Mouse (Mus musculus) thymus, postnatal 10 days (tissue): Measurements from ENCODE around the gene Hkdc1.
A peak's percentile ranks its signal among the peaks of the same experiment; 100 is the strongest.
"Not testable (repeated sequence)": the region's sequence is repeated elsewhere in the genome, so short reads cannot be mapped to it uniquely, and the experiment has no call there.

Source experiments
- DNase-seq, 2 experiments: peaks; one replicate each; pipeline ENCODE4 v3.0.0; 2021; ENCODE audit warnings: low spot score in 2 of 2

Gene Hkdc1

DNA sequence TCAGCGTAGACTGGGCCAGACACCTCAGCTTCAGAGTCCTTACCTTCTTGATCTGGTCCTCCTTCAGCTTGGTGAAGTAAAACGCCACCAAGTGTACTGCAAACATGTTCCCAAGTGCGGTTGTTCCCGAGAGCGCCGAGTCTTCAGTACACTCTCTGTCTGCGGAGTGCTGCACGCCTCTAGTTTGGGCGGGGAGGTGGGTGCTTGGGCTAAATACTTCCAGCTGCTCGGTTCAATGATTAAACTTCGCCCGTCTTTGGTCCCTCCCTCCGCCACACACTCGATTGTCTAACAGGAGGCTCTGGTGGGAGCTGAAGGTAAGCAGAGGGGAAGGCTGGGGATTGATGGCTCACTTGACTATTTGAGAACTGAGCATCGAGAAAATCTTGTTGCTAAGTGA, at the start of gene Hkdc1:
TSS of gene Hkdc1 (minus strand) at position 237 of the 400 bp plus-strand sequence.
- no peak for DNase-seq

DNA sequence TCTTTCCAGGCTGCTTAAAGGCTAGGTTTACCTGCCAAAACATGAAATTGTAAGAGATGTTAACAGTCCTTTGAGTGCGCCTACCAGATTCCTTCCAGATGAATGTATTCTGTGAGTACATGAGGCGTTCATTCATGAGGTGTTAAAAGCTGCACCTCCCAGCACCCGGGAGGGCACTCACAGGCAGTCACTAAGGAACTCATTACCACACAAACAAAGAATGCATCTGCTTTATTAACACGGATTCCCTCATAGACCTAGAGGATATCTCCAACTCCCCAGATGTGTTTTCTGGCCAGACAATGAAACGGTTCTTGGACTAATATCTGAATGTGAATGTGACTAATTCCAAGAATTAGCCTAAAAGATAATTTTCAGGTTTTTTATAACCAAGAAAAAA, 48.8 kb upstream of the Hkdc1 start:
- no peak for DNase-seq

- DNase-seq = no peak
These were observed 47.4 kb upstream of the Hkdc1 start for GRCm38 (mm10) chr10:62469736-62470135.

DNA sequence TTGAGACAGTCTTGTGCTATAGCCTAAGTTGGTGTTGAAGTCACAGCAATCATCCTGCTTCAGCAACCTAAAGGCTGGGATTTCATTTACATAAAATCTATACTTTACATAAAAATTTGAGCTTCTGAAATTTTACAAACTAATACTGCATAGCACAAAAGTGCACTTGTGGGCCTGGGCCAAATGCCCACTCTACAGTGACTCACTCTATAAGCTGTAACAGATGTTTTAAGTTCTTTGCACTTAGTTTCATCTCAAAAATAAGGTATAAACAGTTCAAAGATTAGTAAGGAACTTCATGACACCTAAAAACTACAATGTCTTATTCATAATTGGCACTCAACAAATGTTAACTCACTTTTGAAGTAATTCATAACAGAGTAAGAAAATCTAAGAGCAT, 39.0 kb upstream of the Hkdc1 start:
- DNase-seq = no peak

GRCm38 (mm10) chr10:62452001-62452400, 29.7 kb upstream of the Hkdc1 start:
- not testable (repeated sequence) for DNase-seq

- no peak for DNase-seq
These were observed 28.0 kb upstream of the Hkdc1 start for GRCm38 (mm10) chr10:62450280-62450640.

GRCm38 (mm10) chr10:62449364-62450279, 27.3 kb upstream of the Hkdc1 start, which contains the start of the genes 4930507D05Rik and Supv3l1:
Gene 4930507D05Rik (plus strand): TSS chr10:62449489.
Gene Supv3l1 (minus strand): TSS chr10:62449738.
- DNase-seq = peak; percentile 72 to 89

DNA sequence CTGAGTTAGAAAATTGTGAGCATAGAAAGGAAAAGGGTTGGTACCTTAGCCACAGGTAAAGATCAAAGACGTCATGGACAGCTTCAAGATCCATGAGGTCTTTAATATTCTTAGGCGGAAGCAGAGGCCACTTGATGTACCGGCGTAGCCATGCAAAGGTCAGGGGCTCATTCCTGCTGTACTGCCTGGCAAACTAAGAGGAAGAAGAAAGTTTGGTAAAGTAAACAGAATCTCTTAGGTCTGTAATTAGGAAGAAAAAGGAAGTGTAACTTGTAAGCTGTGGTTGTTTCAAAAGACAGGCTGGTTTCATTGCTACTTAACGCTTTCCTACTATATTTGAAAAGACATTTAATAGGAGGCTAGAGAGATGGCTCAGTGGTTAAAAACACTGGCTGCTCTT, 8.1 kb upstream of the Hkdc1 start:
- DNase-seq = no peak

GRCm38 (mm10) chr10:62425081-62425871, 3.0 kb upstream of the Hkdc1 start:
- no peak for DNase-seq

- DNase-seq = no peak
These were observed 1.2 kb downstream of the Hkdc1 start for GRCm38 (mm10) chr10:62421127-62421526.

- DNase-seq = no peak
These were observed 1.9 kb downstream of the Hkdc1 start for GRCm38 (mm10) chr10:62420399-62420798.

GRCm38 (mm10) chr10:62419422-62419821, 2.9 kb downstream of the Hkdc1 start:
- no peak for DNase-seq

- DNase-seq = no peak
These were observed 3.4 kb downstream of the Hkdc1 start for GRCm38 (mm10) chr10:62418831-62419356.

DNA sequence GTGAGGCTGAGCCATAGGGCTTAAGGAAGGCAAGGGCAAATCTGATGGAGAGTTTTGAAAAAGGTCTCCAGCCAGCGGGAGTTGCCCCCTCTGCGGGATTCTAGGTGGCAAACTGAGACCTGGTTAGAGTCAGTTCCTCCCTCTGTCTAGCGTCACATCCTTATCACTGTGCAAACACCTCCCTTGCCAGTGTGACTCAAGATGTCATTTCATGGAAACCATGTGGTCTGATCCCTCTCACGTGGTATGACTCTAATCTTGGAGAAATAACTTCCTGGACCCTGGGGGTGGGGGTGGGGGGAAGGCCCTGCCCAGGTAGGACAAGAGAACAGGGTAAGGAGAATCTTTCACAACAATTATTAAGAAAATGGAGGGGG, 8.7 kb downstream of the Hkdc1 start:
- no peak for DNase-seq

DNA sequence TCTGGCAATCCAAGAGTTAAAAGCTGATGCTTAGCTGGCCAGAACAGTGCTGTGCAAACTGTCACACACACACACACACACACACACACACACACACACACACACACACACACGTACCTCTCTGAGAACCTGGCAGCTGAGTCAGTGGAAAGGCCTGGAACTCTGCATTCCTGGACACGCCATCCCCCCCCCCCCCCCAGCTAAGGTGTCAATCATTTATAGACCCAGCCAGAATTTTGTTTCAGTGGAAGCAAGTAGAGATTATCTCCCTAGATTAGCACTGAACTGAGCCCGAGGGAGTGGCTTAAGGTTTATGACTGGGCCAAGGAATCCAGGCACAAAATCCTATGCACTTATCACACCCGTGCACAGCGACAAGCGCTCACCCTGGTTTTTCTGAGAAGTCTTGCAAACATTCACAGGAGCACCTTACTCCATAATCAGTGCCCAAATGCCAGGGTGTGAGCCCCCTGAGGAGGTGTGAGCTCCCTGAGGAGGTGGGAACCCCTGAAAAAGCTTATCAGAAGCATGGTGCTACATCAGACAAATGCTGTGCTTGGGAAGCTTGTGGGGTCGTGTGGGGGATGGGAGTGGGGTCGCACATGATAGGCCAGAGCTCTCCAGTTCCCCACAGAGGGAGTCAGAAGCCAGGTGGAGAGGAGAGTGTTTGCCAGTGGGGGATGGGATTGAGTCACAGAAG, 9.2 kb downstream of the Hkdc1 start:
- DNase-seq = no peak

- no peak for DNase-seq
These were observed 10.6 kb downstream of the Hkdc1 start for GRCm38 (mm10) chr10:62411431-62412410.

- peak; percentile 7 to 49 for DNase-seq
These were observed 11.3 kb downstream of the Hkdc1 start for GRCm38 (mm10) chr10:62410943-62411342.

DNA sequence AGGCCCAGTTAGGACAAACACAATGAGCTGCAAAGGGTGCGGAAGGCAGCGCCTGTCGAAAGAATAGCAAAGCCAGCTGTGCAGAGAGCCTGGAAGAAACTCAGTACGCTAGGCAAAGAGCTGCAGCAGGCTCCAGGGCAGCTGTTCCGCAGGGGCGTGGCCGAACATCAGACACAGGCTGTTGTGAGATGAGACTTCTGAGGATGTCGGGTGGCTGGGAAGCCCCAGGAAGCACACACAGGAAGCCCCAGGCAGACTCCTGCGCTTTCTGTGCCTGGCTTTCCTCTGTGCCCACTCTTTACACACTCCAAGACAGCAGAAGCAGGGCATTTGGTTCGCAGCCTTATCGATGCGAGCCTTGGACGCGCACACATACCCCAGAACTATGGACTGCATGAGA, 17.4 kb downstream of the Hkdc1 start:
- peak; percentile 38 to 52 for DNase-seq

GRCm38 (mm10) chr10:62401641-62402111, 20.6 kb downstream of the Hkdc1 start:
- DNase-seq = no peak

GRCm38 (mm10) chr10:62383011-62383410, 39.3 kb downstream of the Hkdc1 start:
- no peak for DNase-seq
